In the genomic region with DNA sequence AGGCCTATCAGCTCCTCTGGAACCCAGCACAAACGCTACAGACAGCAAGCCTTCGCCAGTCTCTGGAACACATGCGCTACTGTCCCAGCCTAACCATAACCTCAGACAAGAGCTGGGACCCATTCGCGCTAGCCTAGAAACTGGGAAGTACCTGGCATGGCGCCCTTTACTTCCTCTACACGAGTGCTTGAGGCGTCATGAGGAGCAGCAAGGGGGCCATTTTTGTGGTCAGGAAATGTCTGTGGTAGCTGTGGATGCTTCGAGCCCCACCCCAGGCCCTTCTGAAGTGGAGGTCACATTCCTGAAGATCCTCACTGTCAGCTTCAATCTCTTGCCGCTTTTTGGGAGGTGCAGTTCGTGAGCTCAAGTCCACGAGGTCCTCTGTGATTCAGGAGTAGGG, we compare ENCODE assay signal across 15 mouse cellular contexts. TPM values are rescaled to one million over a fixed set of nuclear protein-coding genes. Genes with fewer than 3 reads are reported as not detected.
DNase-seq lines count a peak whose midpoint lies in the region; ATAC-seq and TF ChIP-seq lines count a peak whose summit lies in the region.
"Had no signal": no experiment of that assay in that cellular context is flagged by ENCODE, and none has a peak within 500 bp of the region (broad histone marks: within the 10 kb centered on the region; RNA-seq: fewer than 3 reads in every experiment).

No protein-coding gene starts in this region.

- no peaks in the 10 kb centered on the region for H3K36me3 ChIP-seq in liver, postnatal 0 days (replicated peaks; ENCODE audit: insufficient read depth, low read length)
- H3K36me3 ChIP-seq in liver, embryonic 12.5 days = no peaks in the 10 kb centered on the region
- H3K36me3 ChIP-seq in MEL (ENCODE audit: control insufficient read depth in 1 of 2, insufficient read depth in 2 of 2, low read length in 2 of 2) = no peaks in the 10 kb centered on the region
- H3K36me3 ChIP-seq: forebrain, embryonic 15.5 days; liver, embryonic 15.5 days had no signal

- no peak for ATAC-seq in liver, postnatal 0 days
- ATAC-seq in liver, embryonic 12.5 days = no peak
- ATAC-seq: forebrain, embryonic 15.5 days; midbrain, embryonic 16.5 days had no signal

- no peak overlapping the region for H3K9ac ChIP-seq in liver, postnatal 0 days (replicated peaks)
- no peak overlapping the region for H3K9ac ChIP-seq in liver, embryonic 12.5 days
- no peak overlapping the region for H3K9ac ChIP-seq in MEL (ENCODE audit: control insufficient read depth, low read depth, low read length, poor library complexity, severe bottlenecking)
- H3K9ac ChIP-seq: forebrain, embryonic 15.5 days; liver, embryonic 15.5 days had no signal

- WGBS in liver, postnatal 0 days (ENCODE audit: insufficient replicate concordance) = 51% methylated on average over 12 of the region's 12 CpGs
- WGBS in liver, embryonic 12.5 days (ENCODE audit: insufficient replicate concordance) = 35% methylated on average over 12 of the region's 12 CpGs

- no peak for DNase-seq in liver, postnatal 0 days
- DNase-seq in 416B (ENCODE audit: low read depth) (peak; percentile 72), MEL (ENCODE audit: low read depth, low spot score) (peak; percentile 22)
- peak; percentile 72 for DNase-seq in induced T-regulatory cell, adult 2 months (ENCODE audit: low read depth)
- DNase-seq in retina, postnatal 1 day = no peak
- no peak for DNase-seq in yolk sac, embryonic 10.5 days (ENCODE audit: low spot score)
- DNase-seq in adrenal gland, adult 18-20 months (ENCODE audit: low spot score in 2 of 2) = no peak
- DNase-seq: cerebellum, adult 9-10 months; gastrocnemius, postnatal 36 days had no signal

- TF ChIP-seq EP300 in liver, postnatal 0 days (IDR thresholded peaks at IDR 0.05; ENCODE audit: low read depth) = no peak
- no peak for TF ChIP-seq EP300 in MEL (IDR thresholded peaks at IDR 0.05; ENCODE audit: low read depth in 1 of 2, low read length in 2 of 2)

- no peak for TF ChIP-seq RAD21 in MEL (IDR thresholded peaks at IDR 0.05; ENCODE audit: low read depth, low read length)

- H3K9me3 ChIP-seq in liver, postnatal 0 days (ENCODE audit: low read length) = no peaks in the 10 kb centered on the region
- H3K9me3 ChIP-seq in liver, embryonic 12.5 days (replicated peaks) = no peaks in the 10 kb centered on the region
- no peaks in the 10 kb centered on the region for H3K9me3 ChIP-seq in MEL (replicated peaks; ENCODE audit: insufficient read depth, low read length)
- H3K9me3 ChIP-seq: forebrain, embryonic 15.5 days; liver, embryonic 15.5 days had no signal

- H3K4me2 ChIP-seq in liver, postnatal 0 days (ENCODE audit: low read depth, low read length) = no peak overlapping the region
- H3K4me2 ChIP-seq in liver, embryonic 12.5 days = no peak overlapping the region
- H3K4me2 ChIP-seq: forebrain, embryonic 15.5 days; liver, embryonic 15.5 days had no signal

- peaks cover 25% of the 10 kb centered on the region for H3K4me1 ChIP-seq in liver, postnatal 0 days (ENCODE audit: insufficient read depth)
- H3K4me1 ChIP-seq in liver, embryonic 12.5 days = peaks cover 5% of the 10 kb centered on the region; the same call in 1 of the 2 replicates
- no peaks in the 10 kb centered on the region; a peak in 1 of 4 replicates for H3K4me1 ChIP-seq in MEL (ENCODE audit: control insufficient read depth in 1 of 2, insufficient read depth in 2 of 2, low read length in 2 of 2)
- H3K4me1 ChIP-seq: forebrain, embryonic 15.5 days had no signal

- no peak overlapping the region for H3K4me3 ChIP-seq in liver, postnatal 0 days (ENCODE audit: low read depth, low read length)
- no peak overlapping the region for H3K4me3 ChIP-seq in liver, embryonic 12.5 days
- no peak overlapping the region for H3K4me3 ChIP-seq in MEL (ENCODE audit: control insufficient read depth in 1 of 2, insufficient read depth in 1 of 2, low read depth in 2 of 2, low read length in 2 of 2)
- H3K4me3 ChIP-seq: forebrain, embryonic 15.5 days; left cerebral cortex, adult 2 months; liver, embryonic 15.5 days had no signal

- H3K27ac ChIP-seq in liver, postnatal 0 days (ENCODE audit: low read depth) = peak overlapping the region; percentile 7; the same call in 1 of the 2 replicates
- no peak overlapping the region for H3K27ac ChIP-seq in liver, embryonic 12.5 days
- H3K27ac ChIP-seq in MEL (ENCODE audit: control insufficient read depth, low read depth, low read length) = no peak overlapping the region
- H3K27ac ChIP-seq: forebrain, embryonic 15.5 days; left cerebral cortex, adult 2 months; liver, embryonic 15.5 days had no signal

- no peaks in the 10 kb centered on the region for H3K79me2 ChIP-seq in MEL (ENCODE audit: control insufficient read depth, insufficient read depth, low read length, poor library complexity)

- no peaks in the 10 kb centered on the region for H3K27me3 ChIP-seq in liver, postnatal 0 days (ENCODE audit: insufficient read depth, low read length)
- H3K27me3 ChIP-seq in liver, embryonic 12.5 days (replicated peaks) = no peaks in the 10 kb centered on the region
- H3K27me3 ChIP-seq in MEL (ENCODE audit: control insufficient read depth in 1 of 2, insufficient read depth in 2 of 2, low read length in 2 of 2) = peaks cover 0 to 3% of the 10 kb centered on the region in 2 experiments; a peak in 2 of 4 replicates
- H3K27me3 ChIP-seq: forebrain, embryonic 15.5 days; liver, embryonic 15.5 days had no signal

- no peak for TF ChIP-seq POLR2A in MEL (IDR thresholded peaks at IDR 0.05; ENCODE audit: control insufficient read depth in 1 of 2, insufficient read depth in 1 of 2, low read depth in 1 of 2, low read length in 2 of 2, poor library complexity in 1 of 2)

- TF ChIP-seq CTCF in liver, postnatal 0 days (IDR thresholded peaks at IDR 0.05; ENCODE audit: low read depth) = no peak
- no peak for TF ChIP-seq CTCF in MEL (IDR thresholded peaks at IDR 0.05 in 2 of 3, conservative IDR thresholded peaks at IDR 0.05 in 1 of 3; ENCODE audit: control insufficient read depth in 1 of 3, insufficient read depth in 1 of 3, low read depth in 2 of 3, low read length in 3 of 3, poor library complexity in 1 of 3, severe bottlenecking in 1 of 3)

TF ChIP-seq in MEL, 35 proteins besides CTCF, POLR2A, EP300 and RAD21:
- TF ChIP-seq MAZ (IDR thresholded peaks at IDR 0.05; ENCODE audit: low read depth, low read length) (no peak), CHD2 (IDR thresholded peaks at IDR 0.05; ENCODE audit: low read length) (no peak), MYC (IDR thresholded peaks at IDR 0.05; ENCODE audit: low read depth, low read length) (no peak), MAX (IDR thresholded peaks at IDR 0.05; ENCODE audit: low read length) (no peak), ZNF384 (IDR thresholded peaks at IDR 0.05; ENCODE audit: low read depth, low read length) (no peak), USF1 (IDR thresholded peaks at IDR 0.05; ENCODE audit: low read depth, low read length) (no peak)

RNA-seq across cellular contexts. Expression of a gene that starts 30.1 kb away (rescaled TPM):
- 0.12 and 0.23 TPM in 2 replicates for polyA plus RNA-seq in liver, postnatal 0 days (2015; fragmentation: Nextera tagmentation; extraction: Ambion mirVana)
- polyA plus RNA-seq in liver, embryonic 12.5 days (2016; fragmentation: Nextera tagmentation; extraction: Ambion mirVana) = 0.13 TPM in 1 of 2 replicates, not detected in the other
- not detected in 2 replicates for total RNA-seq in MEL (2012; rRNA removed)
- not detected for polyA plus RNA-seq in MEL (2012; ENCODE audit: insufficient read depth in 1 of 2, insufficient read length in 2 of 2, low read depth in 1 of 2, low replicate concordance in 2 of 2, missing spikeins in 1 of 2)
- total RNA-seq in adrenal gland, adult 18-20 months (2021) = under 1 TPM in 1 of 2 experiments, not detected in 1; 0.80 TPM
- polyA plus RNA-seq: embryonic facial prominence, embryonic 11.5 days; forebrain, embryonic 15.5 days; midbrain, embryonic 16.5 days had no signal

RNA-seq across cellular contexts. Expression of a gene that starts 33.3 kb away (rescaled TPM):
- polyA plus RNA-seq in liver, postnatal 0 days (2015; fragmentation: Nextera tagmentation; extraction: Ambion mirVana) = 22.0 and 24.5 TPM in 2 replicates
- polyA plus RNA-seq in liver, embryonic 12.5 days (2016; fragmentation: Nextera tagmentation; extraction: Ambion mirVana) = 7.3 and 7.5 TPM in 2 replicates
- total RNA-seq in MEL (2012; rRNA removed) = 0.46 and 0.73 TPM in 2 replicates
- 1 to 10 TPM in 1 of 2 experiments, not detected in 1; 1.9 TPM for polyA plus RNA-seq in MEL (2012; ENCODE audit: insufficient read depth in 1 of 2, insufficient read length in 2 of 2, low read depth in 1 of 2, low replicate concordance in 2 of 2, missing spikeins in 1 of 2)
- 10 to 100 TPM; 21.2 to 44.2 TPM for total RNA-seq in adrenal gland, adult 18-20 months (2021)

RNA-seq across cellular contexts. Expression of a gene that starts 56.0 kb away (rescaled TPM):
- polyA plus RNA-seq in liver, postnatal 0 days (2015; fragmentation: Nextera tagmentation; extraction: Ambion mirVana) = 1.1 and 1.5 TPM in 2 replicates
- 0.30 and 0.83 TPM in 2 replicates for polyA plus RNA-seq in liver, embryonic 12.5 days (2016; fragmentation: Nextera tagmentation; extraction: Ambion mirVana)
- total RNA-seq in MEL (2012; rRNA removed) = not detected in 2 replicates
- not detected for polyA plus RNA-seq in MEL (2012; ENCODE audit: insufficient read depth in 1 of 2, insufficient read length in 2 of 2, low read depth in 1 of 2, low replicate concordance in 2 of 2, missing spikeins in 1 of 2)
- 1 to 10 TPM; 5.2 to 6.1 TPM for total RNA-seq in adrenal gland, adult 18-20 months (2021)
- polyA plus RNA-seq: embryonic facial prominence, embryonic 11.5 days; forebrain, embryonic 15.5 days; liver, embryonic 15.5 days had no signal

Comparison
In these comparisons a context has a peak if more than half of its experiments do, and no peak if none do; other contexts are left out.
1. DNase-seq: peak in 416B (single experiment), MEL (single experiment) and induced T-regulatory cell, adult 2 months (single experiment); none in liver, postnatal 0 days (single experiment), retina, postnatal 1 day (single experiment), yolk sac, embryonic 10.5 days (single experiment) and adrenal gland, adult 18-20 months (0 of 2).